In genomic region chr7:100963381-100963780, GRCm38 (mm10) we compare ENCODE assay signal across 26 mouse cellular contexts. TPM values are rescaled to one million over a fixed set of nuclear protein-coding genes. Genes with fewer than 3 reads are reported as not detected.
DNase-seq lines count a peak whose midpoint lies in the region; ATAC-seq and TF ChIP-seq lines count a peak whose summit lies in the region.
"Had no signal": no experiment of that assay in that cellular context is flagged by ENCODE, and none has a peak within 500 bp of the region (broad histone marks: within the 10 kb centered on the region; RNA-seq: fewer than 3 reads in every experiment).

No protein-coding gene starts in this region.

- no peak for TF ChIP-seq POLR2A in liver, adult 2 months (IDR thresholded peaks at IDR 0.05; ENCODE audit: extremely low read depth, insufficient read depth, low read length)
- TF ChIP-seq POLR2A in bone marrow macrophage, adult 2 months (IDR thresholded peaks at IDR 0.05; ENCODE audit: borderline replicate concordance, low read depth, low read length), result no peak

- no peak for TF ChIP-seq CTCF in liver, adult 2 months (IDR thresholded peaks at IDR 0.05; ENCODE audit: low read depth, low read length)
- no peak for TF ChIP-seq CTCF in liver, postnatal 0 days (IDR thresholded peaks at IDR 0.05; ENCODE audit: low read depth)
- no peak for TF ChIP-seq CTCF in bone marrow macrophage, adult 2 months (IDR thresholded peaks at IDR 0.05; ENCODE audit: low read depth, low read length)

- H3K36me3 ChIP-seq in liver, adult 2 months (ENCODE audit: control insufficient read depth, insufficient read depth, low read length), result no peaks in the 10 kb centered on the region
- no peaks in the 10 kb centered on the region for H3K36me3 ChIP-seq in liver, postnatal 0 days (replicated peaks; ENCODE audit: insufficient read depth, low read length)
- no peaks in the 10 kb centered on the region for H3K36me3 ChIP-seq in midbrain, embryonic 14.5 days (ENCODE audit: control insufficient read depth, insufficient read depth, low read length)
- H3K36me3 ChIP-seq: embryonic facial prominence, embryonic 12.5 days; neural tube, embryonic 13.5 days had no signal

- no peaks in the 10 kb centered on the region for H3K27me3 ChIP-seq in liver, adult 2 months (ENCODE audit: control insufficient read depth, insufficient read depth, low read length)
- H3K27me3 ChIP-seq in liver, postnatal 0 days (ENCODE audit: insufficient read depth, low read length), result no peaks in the 10 kb centered on the region
- no peaks in the 10 kb centered on the region for H3K27me3 ChIP-seq in midbrain, embryonic 14.5 days (ENCODE audit: control insufficient read depth, insufficient read depth, low read length)
- H3K27me3 ChIP-seq: CH12.LX; embryonic facial prominence, embryonic 12.5 days; neural tube, embryonic 13.5 days had no signal

- ATAC-seq in liver, postnatal 0 days, result no peak
- ATAC-seq in midbrain, embryonic 14.5 days (ENCODE audit: low FRiP score, low TSS enrichment), result no peak
- ATAC-seq: forebrain, embryonic 16.5 days; hindbrain, embryonic 16.5 days had no signal

- 0 out of 2 replicates have a peak, but pooled peaks cover 2% of the 10 kb centered on the region for H3K9me3 ChIP-seq in liver, postnatal 0 days (ENCODE audit: low read length)
- no peaks in the 10 kb centered on the region for H3K9me3 ChIP-seq in midbrain, embryonic 14.5 days (ENCODE audit: control insufficient read depth, low read length)
- H3K9me3 ChIP-seq: embryonic facial prominence, embryonic 12.5 days; neural tube, embryonic 13.5 days had no signal

- WGBS in liver, adult 2 months, result 78% methylated on average over 8 of the region's 8 CpGs
- WGBS in liver, postnatal 0 days (ENCODE audit: insufficient replicate concordance), result 79% methylated on average over 8 of the region's 8 CpGs
- 56% methylated on average over 8 of the region's 8 CpGs for WGBS in midbrain, embryonic 14.5 days

- no peak overlapping the region; the same call in 1 of the 2 replicates for H3K27ac ChIP-seq in liver, adult 2 months (replicated peaks; ENCODE audit: insufficient read depth, low read depth, low read length)
- no peak overlapping the region for H3K27ac ChIP-seq in liver, postnatal 0 days (ENCODE audit: low read depth)
- H3K27ac ChIP-seq in bone marrow macrophage, adult 2 months (ENCODE audit: insufficient read depth, low read depth, low read length), result peak overlapping the region; percentile 96
- H3K27ac ChIP-seq in midbrain, embryonic 14.5 days (replicated peaks; ENCODE audit: low read depth, low read length), result peak overlapping the region; percentile 57; the same call in 1 of the 2 replicates
- H3K27ac ChIP-seq: neural tube, embryonic 13.5 days had no signal

- H3K4me2 ChIP-seq in liver, postnatal 0 days (ENCODE audit: low read depth, low read length), result no peak overlapping the region
- H3K4me2 ChIP-seq in midbrain, embryonic 14.5 days (ENCODE audit: low read length), result no peak overlapping the region
- H3K4me2 ChIP-seq: embryonic facial prominence, embryonic 12.5 days; heart, embryonic 11.5 days; liver, embryonic 11.5 days; lung, embryonic 14.5 days; neural tube, embryonic 13.5 days had no signal

- peak overlapping the region; percentile 25; the same call in 1 of the 2 replicates for H3K4me3 ChIP-seq in liver, adult 2 months (ENCODE audit: insufficient read depth, low read depth, low read length)
- H3K4me3 ChIP-seq in liver, postnatal 0 days (ENCODE audit: low read depth, low read length), result no peak overlapping the region
- H3K4me3 ChIP-seq in bone marrow macrophage, adult 2 months (ENCODE audit: insufficient read depth, low read length), result peak overlapping the region; percentile 75
- no peak overlapping the region for H3K4me3 ChIP-seq in midbrain, embryonic 14.5 days (replicated peaks; ENCODE audit: low read depth, low read length)
- H3K4me3 ChIP-seq: embryonic facial prominence, embryonic 12.5 days; neural tube, embryonic 13.5 days had no signal

- DNase-seq in heart, adult 11 months, result peak; percentile 96
- DNase-seq in heart, postnatal 10 days, result no peak
- no peak for DNase-seq in liver, adult 2 months (ENCODE audit: extremely low read depth, low read depth, low spot score)
- no peak for DNase-seq in liver, postnatal 0 days
- peak; percentile 53 for DNase-seq in midbrain, embryonic 14.5 days
- DNase-seq in natural killer cell, adult 2 months (ENCODE audit: low spot score in 2 of 2), result no peak
- DNase-seq in adrenal gland, adult 18-20 months (ENCODE audit: low spot score in 2 of 2), result no peak
- DNase-seq: adrenal gland, postnatal 36 days; cerebellum, adult 8-10 months; heart, postnatal 36 days; kidney, adult 8-10 months; kidney, postnatal 14 days; lung, embryonic 14.5 days; lung, postnatal 4 days; right cerebral cortex, adult 18-20 months; thymus, adult 2 months had no signal

- no peaks in the 10 kb centered on the region for H3K4me1 ChIP-seq in liver, adult 2 months (ENCODE audit: control insufficient read depth, insufficient read depth, low read length)
- H3K4me1 ChIP-seq in liver, postnatal 0 days (ENCODE audit: insufficient read depth), result 0 out of 2 replicates have a peak, but pooled peaks cover 5% of the 10 kb centered on the region
- H3K4me1 ChIP-seq in bone marrow macrophage, adult 2 months (ENCODE audit: control insufficient read depth, insufficient read depth, low read length), result peaks cover 27% of the 10 kb centered on the region
- 0 out of 2 replicates have a peak, but pooled peaks cover 4% of the 10 kb centered on the region for H3K4me1 ChIP-seq in midbrain, embryonic 14.5 days (ENCODE audit: control insufficient read depth, insufficient read depth, low read length)
- H3K4me1 ChIP-seq: embryonic facial prominence, embryonic 12.5 days; neural tube, embryonic 13.5 days had no signal

- peak overlapping the region; percentile 52 for H3K9ac ChIP-seq in liver, adult 2 months (ENCODE audit: low read depth, low read length)
- no peak overlapping the region for H3K9ac ChIP-seq in liver, postnatal 0 days (replicated peaks)
- no peak overlapping the region for H3K9ac ChIP-seq in midbrain, embryonic 14.5 days (replicated peaks; ENCODE audit: low read length)
- H3K9ac ChIP-seq: embryonic facial prominence, embryonic 12.5 days; lung, embryonic 14.5 days; neural tube, embryonic 13.5 days had no signal

- intact Hi-C loops in heart, postnatal 10 days (cut with DNase I), result no loop called here

- TF ChIP-seq EP300 in liver, postnatal 0 days (IDR thresholded peaks at IDR 0.05; ENCODE audit: low read depth), result no peak

- H3K79me2 ChIP-seq in liver, adult 2 months (ENCODE audit: control insufficient read depth, insufficient read depth, low read length), result no peaks in the 10 kb centered on the region

RNA-seq across cellular contexts. Expression of gene P2ry6, which starts 11.1 kb away (rescaled TPM):
- total RNA-seq in heart, postnatal 10 days (2021), result 1 to 10 TPM; 3.7 to 3.9 TPM
- total RNA-seq in liver, adult 2 months (2014; rRNA removed), result 0.92 and 1.5 TPM in 2 replicates
- polyA plus RNA-seq in liver, adult 2 months (2012; rRNA removed), result 1.6 and 4.3 TPM in 2 replicates
- polyA plus RNA-seq in liver, postnatal 0 days (2015; fragmentation: Nextera tagmentation; extraction: Ambion mirVana), result 5.3 and 6.0 TPM in 2 replicates
- 387 and 402 TPM in 2 replicates for polyA plus RNA-seq in bone marrow macrophage, adult 2 months (2012; ENCODE audit: insufficient read depth, insufficient read length, missing spikeins)
- polyA plus RNA-seq in midbrain, embryonic 14.5 days (2014; fragmentation: Nextera tagmentation; extraction: Ambion mirVana), result 1.8 and 2.7 TPM in 2 replicates
- 1 to 10 TPM; 3.1 to 5.4 TPM for total RNA-seq in adrenal gland, adult 18-20 months (2021)
- total RNA-seq: common myeloid progenitor, adult 5-6 weeks; MEL had no signal

RNA-seq across cellular contexts. Expression of gene Arhgef17, which starts 31.5 kb away (rescaled TPM):
- 10 to 100 TPM; 32.9 to 41.2 TPM for total RNA-seq in heart, postnatal 10 days (2021)
- total RNA-seq in liver, adult 2 months (2014; rRNA removed), result 1.2 and 2.1 TPM in 2 replicates
- 1.4 and 1.8 TPM in 2 replicates for polyA plus RNA-seq in liver, adult 2 months (2012; rRNA removed)
- polyA plus RNA-seq in liver, postnatal 0 days (2015; fragmentation: Nextera tagmentation; extraction: Ambion mirVana), result 0.35 and 0.38 TPM in 2 replicates
- 0.36 and 0.52 TPM in 2 replicates for polyA plus RNA-seq in bone marrow macrophage, adult 2 months (2012; ENCODE audit: insufficient read depth, insufficient read length, missing spikeins)
- 12.1 and 13.2 TPM in 2 replicates for polyA plus RNA-seq in midbrain, embryonic 14.5 days (2014; fragmentation: Nextera tagmentation; extraction: Ambion mirVana)
- total RNA-seq in adrenal gland, adult 18-20 months (2021), result 10 to 100 TPM; 50.4 to 79.5 TPM

RNA-seq across cellular contexts. Expression of gene P2ry2, which starts 49.3 kb away (rescaled TPM):
- 10 to 100 TPM; 13.5 to 15.8 TPM for total RNA-seq in heart, postnatal 10 days (2021)
- 4.1 and 5.4 TPM in 2 replicates for total RNA-seq in liver, adult 2 months (2014; rRNA removed)
- 13.4 and 15.4 TPM in 2 replicates for polyA plus RNA-seq in liver, adult 2 months (2012; rRNA removed)
- polyA plus RNA-seq in liver, postnatal 0 days (2015; fragmentation: Nextera tagmentation; extraction: Ambion mirVana), result 3.8 and 4.2 TPM in 2 replicates
- polyA plus RNA-seq in bone marrow macrophage, adult 2 months (2012; ENCODE audit: insufficient read depth, insufficient read length, missing spikeins), result 4.8 and 5.2 TPM in 2 replicates
- 0.16 TPM in 1 of 2 replicates, not detected in the other for polyA plus RNA-seq in midbrain, embryonic 14.5 days (2014; fragmentation: Nextera tagmentation; extraction: Ambion mirVana)
- total RNA-seq in adrenal gland, adult 18-20 months (2021), result 1 to 10 TPM; 1.7 to 4.7 TPM
- polyA plus RNA-seq: forebrain, embryonic 16.5 days had no signal

Comparison
In these comparisons a context has a peak if more than half of its experiments do, and no peak if none do; other contexts are left out.
1. DNase-seq: peak in heart, adult 11 months (single experiment) and midbrain, embryonic 14.5 days (single experiment); none in heart, postnatal 10 days (0 of 2), liver, adult 2 months (single experiment), liver, postnatal 0 days (single experiment), natural killer cell, adult 2 months (0 of 2) and adrenal gland, adult 18-20 months (0 of 2).
2. H3K4me3 ChIP-seq: peak in liver, adult 2 months (single experiment) and bone marrow macrophage, adult 2 months (single experiment); none in liver, postnatal 0 days (single experiment) and midbrain, embryonic 14.5 days (single experiment).
3. H3K27ac ChIP-seq: peak in bone marrow macrophage, adult 2 months (single experiment) and midbrain, embryonic 14.5 days (single experiment); none in liver, adult 2 months (single experiment) and liver, postnatal 0 days (single experiment).
4. RNA of gene P2ry6, which starts 11.1 kb away (polyA plus RNA-seq): 387 to 402 TPM in bone marrow macrophage, adult 2 months; 5.3 to 6.0 TPM in liver, postnatal 0 days, 1.6 to 4.3 TPM in liver, adult 2 months and 1.8 to 2.7 TPM in midbrain, embryonic 14.5 days; every median in the first group is over 10 times any median in the second.